Mouse (Mus musculus): ENCODE results near the gene Fbll1.
"Not testable (repeated sequence)": the region's sequence is repeated elsewhere in the genome, so short reads cannot be mapped to it uniquely, and the experiment has no call there.

Fbll1 gene

GRCm38 (mm10) chr11:35798874-35799273 lies at the start of gene Fbll1:
TSS of gene Fbll1 (minus strand) at chr11:35798884.
- DNase-seq (ENCODE audit: low read depth, low spot score), result no peak

- no peak for DNase-seq (ENCODE audit: low read depth, low spot score)
Observed at GRCm38 (mm10) chr11:35844299-35844698, 45.6 kb upstream of the Fbll1 start.

- peak; percentile 18 for DNase-seq (ENCODE audit: low read depth, low spot score)
Observed at GRCm38 (mm10) chr11:35842560-35842959, 43.9 kb upstream of the Fbll1 start.

- peak; percentile 60 for DNase-seq (ENCODE audit: low read depth, low spot score)
Observed at GRCm38 (mm10) chr11:35841738-35842325, 43.1 kb upstream of the Fbll1 start.

- DNase-seq (ENCODE audit: low read depth, low spot score), result not testable (repeated sequence)
Observed at GRCm38 (mm10) chr11:35840806-35841205, 42.1 kb upstream of the Fbll1 start.

GRCm38 (mm10) chr11:35840282-35840681 lies 41.6 kb upstream of the Fbll1 start:
- DNase-seq (ENCODE audit: low read depth, low spot score), result peak; percentile 22

GRCm38 (mm10) chr11:35838345-35839338 lies 40.0 kb upstream of the Fbll1 start:
- DNase-seq (ENCODE audit: low read depth, low spot score), result peak; percentile 81

GRCm38 (mm10) chr11:35837156-35838126 lies 38.8 kb upstream of the Fbll1 start:
- no peak for DNase-seq (ENCODE audit: low read depth, low spot score)

- peak; percentile 95 for DNase-seq (ENCODE audit: low read depth, low spot score)
Observed at GRCm38 (mm10) chr11:35834022-35834760, 35.5 kb upstream of the Fbll1 start, which contains the start of gene Rars. TSS of gene Rars (minus strand) at chr11:35834506.

GRCm38 (mm10) chr11:35833270-35833669 lies 34.6 kb upstream of the Fbll1 start:
- DNase-seq (ENCODE audit: low read depth, low spot score), result no peak

- DNase-seq (ENCODE audit: low read depth, low spot score), result no peak
Observed at GRCm38 (mm10) chr11:35832139-35832538, 33.5 kb upstream of the Fbll1 start.

GRCm38 (mm10) chr11:35827714-35828113 lies 29.0 kb upstream of the Fbll1 start:
- no peak for DNase-seq (ENCODE audit: low read depth, low spot score)

GRCm38 (mm10) chr11:35816316-35816715 lies 17.6 kb upstream of the Fbll1 start:
- DNase-seq (ENCODE audit: low read depth, low spot score), result no peak

GRCm38 (mm10) chr11:35811458-35811857 lies 12.8 kb upstream of the Fbll1 start:
- no peak for DNase-seq (ENCODE audit: low read depth, low spot score)

GRCm38 (mm10) chr11:35801332-35801731 lies 2.6 kb upstream of the Fbll1 start:
- no peak for DNase-seq (ENCODE audit: low read depth, low spot score)

GRCm38 (mm10) chr11:35798495-35798820 lies 226 bp downstream of the Fbll1 start:
- DNase-seq (ENCODE audit: low read depth, low spot score), result no peak

GRCm38 (mm10) chr11:35797751-35798494 lies 761 bp downstream of the Fbll1 start:
- DNase-seq (ENCODE audit: low read depth, low spot score), result no peak

- DNase-seq (ENCODE audit: low read depth, low spot score), result not testable (repeated sequence)
Observed at GRCm38 (mm10) chr11:35792800-35793199, 5.9 kb downstream of the Fbll1 start.

GRCm38 (mm10) chr11:35788443-35788842 lies 10.2 kb downstream of the Fbll1 start:
- DNase-seq (ENCODE audit: low read depth, low spot score), result no peak

GRCm38 (mm10) chr11:35784537-35784936 lies 14.1 kb downstream of the Fbll1 start:
- no peak for DNase-seq (ENCODE audit: low read depth, low spot score)

All from CD4-positive helper T cell, adult 2 months (primary cell).